Mouse (Mus musculus) forebrain, embryonic 14.5 days (tissue): ENCODE measurements around the gene Scn10a. TPM values are rescaled to one million over a fixed set of nuclear protein-coding genes. Genes with fewer than 3 reads are reported as not detected.

Source experiments
- ATAC-seq: fragments of 200-750 bp; cut with Nextera tagmentation; 2 replicates; pipeline ENCODE4 v1.8.0; 2017; ENCODE audit warnings: mild to moderate bottlenecking, moderate library complexity
- DNase-seq: peaks from one replicate; pipeline ENCODE4 v3.0.0-alpha.2; 2015; ENCODE audit warnings: low spot score
- H3K27ac ChIP-seq: fragments of 300-500 bp; sonication (generic); 2 replicates; pipeline ENCODE4 v1.5.1; 2014; ENCODE audit warnings: low read depth, mild to moderate bottlenecking, control low read depth, low read length, moderate library complexity
- H3K27me3 ChIP-seq: fragments of 300-500 bp; sonication (generic); replicated peaks from 2 replicates; pipeline ENCODE4 v1.6.1; 2014; ENCODE audit warnings: low read length, control low read depth, mixed read lengths; ENCODE audit not compliant: control insufficient read depth, insufficient read depth
- H3K36me3 ChIP-seq: fragments of 300-500 bp; sonication (generic); 2 replicates; pipeline ENCODE4 v1.6.1; 2014; ENCODE audit warnings: low read length, control low read depth; ENCODE audit not compliant: control insufficient read depth, insufficient read depth
- H3K4me1 ChIP-seq: fragments of 300-500 bp; sonication (generic); 2 replicates; pipeline ENCODE4 v1.6.1; 2014; ENCODE audit warnings: antibody characterized with exemption, low read length, control low read depth; ENCODE audit not compliant: control insufficient read depth, insufficient read depth
- H3K4me2 ChIP-seq: fragments of 300-500 bp; sonication (generic); 2 replicates; pipeline ENCODE4 v1.6.1; 2014; ENCODE audit warnings: mild to moderate bottlenecking, control low read depth, low read length
- H3K4me3 ChIP-seq: fragments of 300-500 bp; sonication (generic); 2 replicates; pipeline ENCODE4 v1.5.1; 2014; ENCODE audit warnings: low read depth, low read length, control low read depth
- H3K9ac ChIP-seq: fragments of 300-500 bp; sonication (generic); 2 replicates; pipeline ENCODE4 v1.6.1; 2014; ENCODE audit warnings: mild to moderate bottlenecking, low read length, control low read depth, moderate library complexity
- H3K9me3 ChIP-seq: fragments of 300-500 bp; sonication (generic); replicated peaks from 2 replicates; pipeline ENCODE4 v1.6.1; 2016; ENCODE audit warnings: low read length, control low read depth, mixed read lengths; ENCODE audit not compliant: control insufficient read depth
- WGBS: fragments of 180-500 bp; shearing (Covaris S2); extraction: QIAGEN DNeasy Blood & Tissue Kit; methylation state at CpG from one replicate; pipeline ENCODE4 v1.1.7; 2014; 5-methylcytosine and 5-hydroxymethylcytosine counted together
- polyA plus RNA-seq: library from polyadenylated mRNA; unstranded; fragments of >200 nt; fragmentation: Nextera tagmentation; extraction: Ambion mirVana; gene quantifications from 2 replicates; pipeline ENCODE4 v1.2.1, GENCODE M21; 2014

The Scn10a gene
- polyA plus RNA-seq, 1 experiment from 2014 or later, result 0.11 TPM

DNA sequence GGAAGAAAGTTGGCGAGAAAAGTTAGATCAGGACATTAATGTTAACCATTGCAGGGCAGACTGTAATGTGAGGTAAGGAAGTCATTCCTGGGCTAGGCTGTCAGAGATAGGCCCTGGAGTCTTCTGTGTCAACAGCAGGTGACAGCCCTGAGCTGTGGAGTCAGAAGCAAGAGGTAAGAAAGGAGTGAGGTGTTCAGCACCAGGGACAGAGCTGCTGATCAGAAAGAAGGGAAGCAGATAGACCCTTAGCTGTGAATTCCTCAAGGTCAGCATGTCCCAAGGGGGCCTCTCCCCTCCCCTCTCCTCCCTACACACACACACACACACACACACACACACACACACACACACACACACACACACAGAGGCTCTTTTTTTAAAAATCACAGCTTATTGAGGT is 55.0 kb downstream of the Scn10a start:
- Histone ChIP-seq H3K4me3 (no peak overlapping the region), H3K9me3 (no peaks in the 10 kb centered on the region), H3K4me1 (no peaks in the 10 kb centered on the region), H3K4me2 (no peak overlapping the region), H3K9ac (no peak overlapping the region), H3K36me3 (no peaks in the 10 kb centered on the region), H3K27ac (no peak overlapping the region), H3K27me3 (no peaks in the 10 kb centered on the region)
- WGBS, result 62% methylated on average over 1 of the region's 1 CpGs
- DNase-seq (no peak), ATAC-seq (no peak)

DNA sequence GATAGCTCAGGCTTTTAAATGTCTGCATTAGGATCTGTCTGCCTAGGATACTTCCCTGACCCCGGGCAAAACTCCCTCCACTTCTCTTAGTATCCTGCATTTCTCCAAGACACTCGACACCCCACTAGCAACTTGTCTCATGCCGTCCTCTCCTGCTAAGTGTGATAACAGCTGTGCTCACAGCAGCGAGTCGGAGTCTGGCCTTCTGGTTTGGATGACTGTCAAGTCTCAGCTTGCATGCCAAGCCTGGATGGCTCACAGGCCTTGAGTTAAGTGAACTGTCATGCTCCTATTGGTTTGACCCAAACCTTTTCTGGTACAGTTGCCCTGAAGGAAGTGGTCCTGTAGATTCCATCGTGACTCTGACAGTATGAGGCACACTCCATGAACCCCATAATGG is 63.0 kb downstream of the Scn10a start:
- H3K4me1 ChIP-seq, result no peaks in the 10 kb centered on the region

DNA sequence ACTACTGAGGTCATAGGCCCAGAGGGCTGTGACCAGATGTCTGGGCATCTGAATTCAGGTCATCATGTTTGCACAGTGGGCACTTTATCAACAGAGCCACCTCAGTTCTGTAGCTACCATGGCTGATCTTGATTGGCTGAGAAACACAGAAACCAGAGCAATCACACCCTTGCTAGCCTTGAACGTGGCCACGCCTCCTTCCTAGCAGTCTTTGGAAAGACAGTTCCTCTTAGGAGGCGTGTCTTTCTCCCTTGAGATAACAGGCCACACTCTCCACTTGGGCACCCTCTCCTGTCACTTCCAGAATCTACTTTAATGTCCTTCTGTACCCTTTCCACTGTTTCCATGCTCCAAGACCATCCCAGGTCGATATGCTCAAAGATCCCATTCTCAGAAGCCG is 65.4 kb downstream of the Scn10a start:
- no peak overlapping the region for H3K4me3 ChIP-seq
- H3K9ac ChIP-seq, result no peak overlapping the region
- H3K4me2 ChIP-seq, result no peak overlapping the region
- 72% methylated on average over 5 of the region's 5 CpGs for WGBS
- ATAC-seq (no peak), DNase-seq (no peak)
- H3K4me1 ChIP-seq, result no peaks in the 10 kb centered on the region
- no peaks in the 10 kb centered on the region for H3K9me3 ChIP-seq
- no peaks in the 10 kb centered on the region for H3K36me3 ChIP-seq
- no peaks in the 10 kb centered on the region for H3K27me3 ChIP-seq
- no peak overlapping the region for H3K27ac ChIP-seq

More for the DNA sequence above, 63.0 kb downstream of the Scn10a start:
- Histone ChIP-seq H3K36me3 (no peaks in the 10 kb centered on the region), H3K27me3 (no peaks in the 10 kb centered on the region), H3K27ac (no peak overlapping the region), H3K9me3 (no peaks in the 10 kb centered on the region), H3K4me2 (no peak overlapping the region), H3K4me3 (no peak overlapping the region), H3K9ac (no peak overlapping the region)
- DNase-seq (peak; percentile 14), ATAC-seq (no peak)
- WGBS, result 60% methylated on average over 6 of the region's 6 CpGs

DNA sequence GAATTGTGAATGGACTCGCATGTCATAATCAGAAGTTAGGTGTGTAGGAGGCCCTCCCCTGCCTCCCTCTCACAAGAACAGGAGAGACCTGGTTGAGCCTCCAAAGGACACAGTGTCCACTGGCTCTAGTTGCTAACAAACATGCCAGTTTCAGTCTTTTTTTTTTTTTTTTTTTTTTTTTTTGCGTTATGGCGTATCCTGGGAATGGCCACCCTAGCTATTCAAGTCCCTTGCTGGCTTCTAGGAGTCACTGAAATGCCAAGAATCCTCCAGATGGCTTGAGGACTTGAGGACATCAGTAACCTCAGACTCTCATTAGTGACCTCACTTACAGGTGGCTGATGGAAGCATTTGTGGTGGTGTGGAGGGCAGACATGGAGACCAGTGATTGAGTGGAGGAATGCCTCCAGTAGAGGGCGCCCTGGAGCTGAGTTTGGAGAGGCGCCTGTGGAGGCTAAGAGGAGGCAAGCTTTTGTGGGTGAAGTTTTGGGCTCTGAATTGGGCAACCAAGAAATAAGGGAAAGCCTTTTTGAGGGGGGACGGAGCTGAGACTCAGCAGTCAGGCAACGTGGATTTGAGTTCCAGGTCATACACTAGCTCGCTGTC is 72.1 kb downstream of the Scn10a start:
- H3K27ac ChIP-seq, result no peak overlapping the region
- WGBS, result 58% methylated on average over 8 of the region's 8 CpGs
- no peaks in the 10 kb centered on the region for H3K36me3 ChIP-seq
- no peak overlapping the region for H3K4me2 ChIP-seq
- no peaks in the 10 kb centered on the region for H3K27me3 ChIP-seq
- H3K4me1 ChIP-seq, result no peaks in the 10 kb centered on the region
- no peak for ATAC-seq
- DNase-seq, result peak; percentile 67
- no peaks in the 10 kb centered on the region for H3K9me3 ChIP-seq
- no peak overlapping the region for H3K9ac ChIP-seq
- H3K4me3 ChIP-seq, result no peak overlapping the region

DNA sequence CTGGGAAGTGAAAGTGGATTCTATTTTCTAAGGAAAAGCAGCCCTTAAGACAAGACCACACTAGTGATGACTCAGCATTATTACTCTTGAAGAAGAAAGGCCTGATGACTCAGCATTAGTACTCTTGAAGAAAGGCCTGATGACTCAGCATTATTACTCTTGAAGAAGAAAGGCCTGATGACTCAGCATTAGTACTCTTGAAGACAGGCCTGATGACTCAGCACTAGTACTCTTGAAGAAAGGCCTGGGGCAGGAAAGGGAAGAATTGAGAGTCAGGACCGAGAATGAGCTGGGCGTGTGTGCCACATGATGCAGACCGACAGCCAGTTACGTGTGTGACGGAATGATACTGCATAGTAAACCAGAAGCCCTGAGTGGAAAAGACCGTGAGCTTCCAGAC is 77.1 kb downstream of the Scn10a start:
- DNase-seq (no peak), ATAC-seq (no peak)
- Histone ChIP-seq H3K27ac (no peak overlapping the region), H3K36me3 (no peaks in the 10 kb centered on the region), H3K4me3 (no peak overlapping the region), H3K27me3 (no peaks in the 10 kb centered on the region), H3K4me1 (no peaks in the 10 kb centered on the region), H3K9ac (no peak overlapping the region), H3K4me2 (no peak overlapping the region), H3K9me3 (no peaks in the 10 kb centered on the region)
- WGBS, result 92% methylated on average over 6 of the region's 6 CpGs

DNA sequence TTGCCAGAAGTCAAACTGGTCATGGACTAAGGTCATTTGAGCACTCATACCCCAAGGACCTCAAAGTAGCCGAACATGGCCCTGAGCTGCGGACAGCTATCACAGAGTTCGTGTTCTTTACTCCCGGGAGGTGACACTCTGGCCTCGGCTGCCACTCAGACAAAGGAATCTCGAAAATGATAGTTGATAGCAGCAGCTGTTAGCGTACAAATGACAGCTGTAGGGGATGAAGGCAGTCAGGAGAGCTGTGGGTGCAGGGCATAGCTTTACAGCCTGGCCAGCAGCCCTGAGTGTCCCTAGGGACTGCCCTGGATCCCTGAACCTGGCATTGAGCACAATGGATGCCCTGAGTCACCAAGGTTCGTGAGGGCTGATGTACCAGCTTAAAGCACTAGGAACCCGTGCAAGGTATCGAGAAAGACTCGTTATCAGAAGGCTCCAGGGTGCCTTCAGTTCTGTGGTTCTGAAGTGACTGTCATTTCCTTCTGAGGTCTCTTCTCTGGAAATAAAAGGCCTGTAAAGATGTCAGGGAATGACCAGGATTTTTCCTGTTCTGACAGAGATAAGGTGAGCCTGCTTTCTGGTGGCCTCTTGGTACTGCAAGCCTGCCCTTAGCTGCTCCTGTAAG is 84.8 kb downstream of the Scn10a start:
- ATAC-seq (no peak), DNase-seq (no peak)
- no peak overlapping the region for H3K27ac ChIP-seq
- no peaks in the 10 kb centered on the region for H3K9me3 ChIP-seq
- no peak overlapping the region for H3K4me2 ChIP-seq
- H3K4me1 ChIP-seq, result peaks cover 11% of the 10 kb centered on the region; the same call in 1 of the 2 replicates
- no peaks in the 10 kb centered on the region for H3K36me3 ChIP-seq
- no peak overlapping the region for H3K4me3 ChIP-seq
- H3K27me3 ChIP-seq, result no peaks in the 10 kb centered on the region
- no peak overlapping the region for H3K9ac ChIP-seq
- WGBS, result 80% methylated on average over 11 of the region's 11 CpGs

DNA sequence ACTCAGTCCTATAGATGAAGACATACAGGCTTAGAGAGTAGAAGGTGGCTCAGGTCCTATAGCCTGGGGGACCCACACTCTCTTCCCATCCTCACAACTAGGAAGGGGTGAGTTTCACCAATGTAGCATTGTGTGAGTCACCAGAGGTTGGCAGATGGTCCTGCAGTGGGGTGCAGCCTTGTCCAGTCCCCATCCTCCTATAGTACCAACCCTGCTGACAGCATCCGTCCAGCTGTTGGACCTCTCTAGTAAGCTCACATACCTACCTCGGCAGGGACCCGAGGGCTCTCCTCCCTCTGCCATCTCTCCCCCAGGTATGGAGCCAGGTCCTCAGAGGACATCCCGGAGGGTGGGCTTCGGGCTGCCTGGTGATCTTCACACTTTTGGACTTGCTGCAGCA is 85.6 kb downstream of the Scn10a start:
- ATAC-seq (no peak), DNase-seq (no peak)
- Histone ChIP-seq H3K27me3 (no peaks in the 10 kb centered on the region), H3K36me3 (no peaks in the 10 kb centered on the region), H3K9ac (no peak overlapping the region), H3K4me1 (peaks cover 11% of the 10 kb centered on the region; the same call in 1 of the 2 replicates), H3K4me2 (no peak overlapping the region), H3K9me3 (no peaks in the 10 kb centered on the region), H3K27ac (no peak overlapping the region), H3K4me3 (no peak overlapping the region)
- 89% methylated on average over 5 of the region's 5 CpGs for WGBS

DNA sequence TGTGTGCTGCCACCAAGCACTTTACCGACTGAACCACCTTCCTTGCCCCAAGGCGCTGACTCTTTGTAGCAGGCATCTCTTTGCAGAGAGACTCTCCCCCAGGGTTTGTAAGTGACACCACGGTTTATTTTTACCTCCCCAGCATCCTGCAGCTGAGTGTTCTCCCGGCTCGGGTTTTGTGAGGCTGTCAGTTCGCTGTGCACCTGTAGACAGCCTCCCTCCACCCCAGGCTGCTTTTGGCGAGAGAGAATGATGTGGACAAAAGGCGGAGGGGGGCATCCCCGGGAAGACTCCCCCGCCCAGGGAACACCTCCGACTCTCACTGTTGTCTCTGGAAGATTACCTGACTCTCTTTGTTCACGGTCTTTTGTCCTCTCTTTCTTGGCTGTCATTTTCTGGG is 86.3 kb downstream of the Scn10a start:
- H3K9me3 ChIP-seq, result no peaks in the 10 kb centered on the region
- 25% methylated on average over 12 of the region's 12 CpGs for WGBS
- peaks cover 11% of the 10 kb centered on the region; the same call in 1 of the 2 replicates for H3K4me1 ChIP-seq
- no peaks in the 10 kb centered on the region for H3K36me3 ChIP-seq
- no peak overlapping the region for H3K27ac ChIP-seq
- no peaks in the 10 kb centered on the region for H3K27me3 ChIP-seq
- H3K4me2 ChIP-seq, result no peak overlapping the region
- no peak overlapping the region for H3K4me3 ChIP-seq
- H3K9ac ChIP-seq, result no peak overlapping the region
- no peak for ATAC-seq
- no peak for DNase-seq

DNA sequence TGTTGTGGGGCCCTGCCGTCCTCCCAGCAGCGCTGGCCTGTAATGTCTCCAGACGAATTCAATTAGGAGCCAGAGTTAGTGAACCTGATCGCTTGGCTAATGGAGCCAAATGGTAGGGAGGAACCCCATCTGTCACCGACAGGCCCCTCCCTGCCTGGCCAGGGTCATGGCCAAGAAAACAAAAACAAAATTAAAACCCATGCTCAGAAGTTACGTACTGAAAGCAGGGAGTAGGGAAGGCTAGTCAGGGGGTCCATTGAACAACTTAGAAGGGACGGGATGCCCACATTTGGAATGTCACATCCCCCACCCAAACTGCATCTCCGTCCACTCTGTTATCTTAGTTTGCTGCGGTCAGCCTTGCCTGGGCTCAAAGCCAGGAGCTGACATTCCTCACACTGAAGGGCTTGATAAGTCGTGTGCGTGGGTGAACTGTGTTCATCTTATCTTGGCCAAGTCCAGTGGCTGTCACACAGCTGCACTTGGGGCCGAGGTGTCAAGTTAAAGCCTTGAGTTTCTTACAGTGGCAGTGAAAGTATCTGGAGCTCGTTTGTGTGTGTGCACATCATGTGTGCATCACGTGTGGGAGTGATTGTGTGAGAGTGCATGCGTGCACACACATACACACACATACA is 87.1 kb downstream of the Scn10a start:
- Histone ChIP-seq H3K27ac (no peak overlapping the region), H3K4me2 (no peak overlapping the region), H3K9ac (no peak overlapping the region), H3K36me3 (no peaks in the 10 kb centered on the region), H3K9me3 (no peaks in the 10 kb centered on the region), H3K4me1 (peaks cover 11% of the 10 kb centered on the region; the same call in 1 of the 2 replicates), H3K27me3 (no peaks in the 10 kb centered on the region), H3K4me3 (no peak overlapping the region)
- 54% methylated on average over 15 of the region's 15 CpGs for WGBS
- 0 out of 2 replicates have a peak, but pooled peaks have one; percentile 50 for ATAC-seq
- DNase-seq, result peak; percentile 44
